Mouse (Mus musculus): ENCODE measurements around the gene Pgls. TPM values are rescaled to one million over a fixed set of nuclear protein-coding genes. Genes with fewer than 3 reads are reported as not detected.

Pgls gene
- polyA plus RNA-seq, 1 experiment from 2014 or later = 206 TPM

GRCm38 (mm10) chr8:71631897-71632296, 39.9 kb downstream of the Pgls start:
- Histone ChIP-seq H3K4me2 (no peak overlapping the region), H3K36me3 (ENCODE audit: poor library complexity, severe bottlenecking) (peaks cover 14% of the 10 kb centered on the region), H3K9ac (no peak overlapping the region), H3K27ac (no peak overlapping the region), H3K4me1 (peaks cover 25% of the 10 kb centered on the region), H3K9me3 (replicated peaks) (peaks cover 5% of the 10 kb centered on the region), H3K27me3 (peaks cover 61% of the 10 kb centered on the region), H3K4me3 (no peak overlapping the region)
- WGBS = 68% methylated on average over 2 of the region's 2 CpGs
- ATAC-seq = no peak

- Histone ChIP-seq H3K9me3 (replicated peaks) (peaks cover 5% of the 10 kb centered on the region), H3K4me3 (no peak overlapping the region), H3K36me3 (ENCODE audit: poor library complexity, severe bottlenecking) (peaks cover 14% of the 10 kb centered on the region), H3K4me2 (no peak overlapping the region), H3K27me3 (peaks cover 61% of the 10 kb centered on the region), H3K4me1 (peaks cover 25% of the 10 kb centered on the region), H3K27ac (no peak overlapping the region), H3K9ac (no peak overlapping the region)
- WGBS = 5% methylated on average over 7 of the region's 22 CpGs
- no peak for ATAC-seq
Measured at GRCm38 (mm10) chr8:71633164-71633563, 41.2 kb downstream of the Pgls start.

- Histone ChIP-seq H3K9me3 (replicated peaks) (peaks cover 5% of the 10 kb centered on the region), H3K27ac (no peak overlapping the region; the same call in 1 of the 2 replicates), H3K36me3 (ENCODE audit: poor library complexity, severe bottlenecking) (peaks cover 19% of the 10 kb centered on the region), H3K4me1 (peaks cover 18% of the 10 kb centered on the region), H3K9ac (peak overlapping the region; percentile 40; the same call in 1 of the 2 replicates), H3K4me3 (peak overlapping the region; percentile 10), H3K4me2 (peak overlapping the region; percentile 45), H3K27me3 (peaks cover 67% of the 10 kb centered on the region)
- WGBS = 2% methylated on average over 26 of the region's 26 CpGs
- ATAC-seq = peak; percentile 55
Measured at GRCm38 (mm10) chr8:71633981-71634667, 42.1 kb downstream of the Pgls start.

- no peak overlapping the region for H3K9ac ChIP-seq
- H3K36me3 ChIP-seq (ENCODE audit: poor library complexity, severe bottlenecking) = peaks cover 34% of the 10 kb centered on the region
- 64% methylated on average over 8 of the region's 8 CpGs for WGBS
- H3K27ac ChIP-seq = no peak overlapping the region
- no peak overlapping the region for H3K4me2 ChIP-seq
- peaks cover 5% of the 10 kb centered on the region for H3K9me3 ChIP-seq (replicated peaks)
- H3K4me1 ChIP-seq = peaks cover 7% of the 10 kb centered on the region
- H3K4me3 ChIP-seq = no peak overlapping the region
- no peak for ATAC-seq
- peaks cover 40% of the 10 kb centered on the region for H3K27me3 ChIP-seq
Measured at GRCm38 (mm10) chr8:71637149-71638095, 45.4 kb downstream of the Pgls start.

GRCm38 (mm10) chr8:71638321-71638720, 46.3 kb downstream of the Pgls start:
- Histone ChIP-seq H3K27ac (no peak overlapping the region), H3K4me1 (peaks cover 7% of the 10 kb centered on the region), H3K36me3 (ENCODE audit: poor library complexity, severe bottlenecking) (peaks cover 34% of the 10 kb centered on the region), H3K9ac (no peak overlapping the region), H3K9me3 (replicated peaks) (no peaks in the 10 kb centered on the region), H3K27me3 (peaks cover 40% of the 10 kb centered on the region), H3K4me3 (no peak overlapping the region), H3K4me2 (no peak overlapping the region)
- no peak for ATAC-seq
- 76% methylated on average over 6 of the region's 6 CpGs for WGBS

- Histone ChIP-seq H3K4me1 (peaks cover 5% of the 10 kb centered on the region), H3K4me2 (no peak overlapping the region), H3K9me3 (replicated peaks) (no peaks in the 10 kb centered on the region), H3K36me3 (ENCODE audit: poor library complexity, severe bottlenecking) (peaks cover 37% of the 10 kb centered on the region), H3K27ac (no peak overlapping the region), H3K4me3 (no peak overlapping the region), H3K9ac (no peak overlapping the region), H3K27me3 (peaks cover 31% of the 10 kb centered on the region)
- no peak for ATAC-seq
- WGBS = 94% methylated on average over 4 of the region's 4 CpGs
Measured at GRCm38 (mm10) chr8:71639318-71639717, 47.3 kb downstream of the Pgls start.

- Histone ChIP-seq H3K27ac (no peak overlapping the region), H3K27me3 (peaks cover 13% of the 10 kb centered on the region; the same call in 1 of the 2 replicates), H3K4me3 (no peak overlapping the region), H3K36me3 (ENCODE audit: poor library complexity, severe bottlenecking) (peaks cover 67% of the 10 kb centered on the region), H3K4me1 (no peaks in the 10 kb centered on the region), H3K4me2 (no peak overlapping the region), H3K9me3 (replicated peaks) (no peaks in the 10 kb centered on the region), H3K9ac (no peak overlapping the region)
- WGBS = 89% methylated on average over 9 of the region's 9 CpGs
- ATAC-seq = no peak
Measured at GRCm38 (mm10) chr8:71645510-71645909, 53.5 kb downstream of the Pgls start.

Small RNAs within 50 kb of the gene (microRNA-seq; reads per million reads assigned to microRNA genes)
- gene Mir6769b = 1.6 reads per million

Other genes starting within 250 kb of the Pgls start
- 95.8 and 99.4 TPM in 2 replicates for gene Use1, start 225.3 kb upstream of the Pgls start, polyA plus RNA-seq (2015; fragmentation: Nextera tagmentation; extraction: Ambion mirVana)
- gene Ocel1, start 220.9 kb upstream of the Pgls start, polyA plus RNA-seq (2015; fragmentation: Nextera tagmentation; extraction: Ambion mirVana) = 3.6 and 4.5 TPM in 2 replicates
- gene Nr2f6, start 210.2 kb upstream of the Pgls start, polyA plus RNA-seq (2015; fragmentation: Nextera tagmentation; extraction: Ambion mirVana) = 11.6 and 12.9 TPM in 2 replicates
- 3.7 and 4.2 TPM in 2 replicates for gene Ushbp1, start 196.4 kb upstream of the Pgls start, polyA plus RNA-seq (2015; fragmentation: Nextera tagmentation; extraction: Ambion mirVana)
- 99.2 and 101 TPM in 2 replicates for gene Babam1, start 195.3 kb upstream of the Pgls start, polyA plus RNA-seq (2015; fragmentation: Nextera tagmentation; extraction: Ambion mirVana)
- gene Ankle1, start 186.2 kb upstream of the Pgls start, polyA plus RNA-seq (2015; fragmentation: Nextera tagmentation; extraction: Ambion mirVana) = 30.9 and 32.3 TPM in 2 replicates
- gene Abhd8, start 128.5 kb upstream of the Pgls start, polyA plus RNA-seq (2015; fragmentation: Nextera tagmentation; extraction: Ambion mirVana) = 93.9 and 95.7 TPM in 2 replicates
- gene Mrpl34, start 127.2 kb upstream of the Pgls start, polyA plus RNA-seq (2015; fragmentation: Nextera tagmentation; extraction: Ambion mirVana) = 212 and 245 TPM in 2 replicates
- gene Dda1, start 123.0 kb upstream of the Pgls start, polyA plus RNA-seq (2015; fragmentation: Nextera tagmentation; extraction: Ambion mirVana) = 185 and 193 TPM in 2 replicates
- gene Ano8, start 106.2 kb upstream of the Pgls start, polyA plus RNA-seq (2015; fragmentation: Nextera tagmentation; extraction: Ambion mirVana) = 4.0 and 4.5 TPM in 2 replicates
- gene Gtpbp3, start 104.1 kb upstream of the Pgls start, polyA plus RNA-seq (2015; fragmentation: Nextera tagmentation; extraction: Ambion mirVana) = 13.4 TPM in 2 replicates
- 13.6 and 14.0 TPM in 2 replicates for gene Plvap, start 80.4 kb upstream of the Pgls start, polyA plus RNA-seq (2015; fragmentation: Nextera tagmentation; extraction: Ambion mirVana)
- gene Ccdc194, start 66.5 kb upstream of the Pgls start, polyA plus RNA-seq (2015; fragmentation: Nextera tagmentation; extraction: Ambion mirVana) = 0.09 and 0.13 TPM in 2 replicates
- gene Bst2, start 54.7 kb upstream of the Pgls start, polyA plus RNA-seq (2015; fragmentation: Nextera tagmentation; extraction: Ambion mirVana) = 7.6 and 8.3 TPM in 2 replicates
- 52.9 and 55.3 TPM in 2 replicates for gene Mvb12a, start 49.3 kb upstream of the Pgls start, polyA plus RNA-seq (2015; fragmentation: Nextera tagmentation; extraction: Ambion mirVana)
- not detected in 2 replicates for gene Tmem221, start 33.3 kb upstream of the Pgls start, polyA plus RNA-seq (2015; fragmentation: Nextera tagmentation; extraction: Ambion mirVana)
- 0.06 TPM in 1 of 2 replicates, not detected in the other for gene Nxnl1, start 25.6 kb upstream of the Pgls start, polyA plus RNA-seq (2015; fragmentation: Nextera tagmentation; extraction: Ambion mirVana)
- gene Slc27a1, start 23.3 kb upstream of the Pgls start, polyA plus RNA-seq (2015; fragmentation: Nextera tagmentation; extraction: Ambion mirVana) = 59.9 and 61.0 TPM in 2 replicates
- 5.1 and 6.2 TPM in 2 replicates for gene Fam129c, start 5.5 kb downstream of the Pgls start, polyA plus RNA-seq (2015; fragmentation: Nextera tagmentation; extraction: Ambion mirVana)
- gene Colgalt1, start 18.8 kb downstream of the Pgls start, polyA plus RNA-seq (2015; fragmentation: Nextera tagmentation; extraction: Ambion mirVana) = 37.5 and 39.9 TPM in 2 replicates
- 13.0 and 15.8 TPM in 2 replicates for gene Unc13a, start 79.6 kb downstream of the Pgls start, polyA plus RNA-seq (2015; fragmentation: Nextera tagmentation; extraction: Ambion mirVana)
- 1.6 and 1.7 TPM in 2 replicates for gene Jak3, start 84.1 kb downstream of the Pgls start, polyA plus RNA-seq (2015; fragmentation: Nextera tagmentation; extraction: Ambion mirVana)
- 0.47 TPM in 1 of 2 replicates, not detected in the other for gene Insl3, start 97.0 kb downstream of the Pgls start, polyA plus RNA-seq (2015; fragmentation: Nextera tagmentation; extraction: Ambion mirVana)
- 0.33 and 0.44 TPM in 2 replicates for gene B3gnt3, start 109.6 kb downstream of the Pgls start, polyA plus RNA-seq (2015; fragmentation: Nextera tagmentation; extraction: Ambion mirVana)
- 39.6 and 47.2 TPM in 2 replicates for gene Fcho1, start 133.5 kb downstream of the Pgls start, polyA plus RNA-seq (2015; fragmentation: Nextera tagmentation; extraction: Ambion mirVana)